24 mouse cellular contexts compared by ENCODE assay signal in genomic region chr15:10865109-10865508, GRCm38 (mm10).
"Had no signal": no experiment of that assay in that cellular context is flagged by ENCODE, and none has a peak within 500 bp of the region (broad histone marks: within the 10 kb centered on the region; RNA-seq: fewer than 3 reads in every experiment).

No protein-coding gene starts in this region.

- H3K4me2 ChIP-seq: intestine, embryonic 15.5 days; limb, embryonic 12.5 days; liver, embryonic 12.5 days; liver, embryonic 15.5 days; lung, embryonic 15.5 days; midbrain, embryonic 13.5 days had no signal

- H3K4me3 ChIP-seq: intestine, embryonic 15.5 days; layer of hippocampus, adult 2 months; left cerebral cortex, adult 2 months; limb, embryonic 12.5 days; liver, embryonic 12.5 days; liver, embryonic 15.5 days; lung, embryonic 15.5 days; megakaryocyte, embryonic 14.5 days; midbrain, embryonic 10.5 days; midbrain, embryonic 13.5 days; myocyte had no signal

- H3K27me3 ChIP-seq: intestine, embryonic 15.5 days; limb, embryonic 12.5 days; liver, embryonic 12.5 days; liver, embryonic 15.5 days; lung, embryonic 15.5 days; midbrain, embryonic 13.5 days had no signal

- ATAC-seq: intestine, embryonic 15.5 days; liver, embryonic 12.5 days; midbrain, embryonic 13.5 days; midbrain, embryonic 16.5 days had no signal

- H3K36me3 ChIP-seq: intestine, embryonic 15.5 days; limb, embryonic 12.5 days; liver, embryonic 12.5 days; liver, embryonic 15.5 days; lung, embryonic 15.5 days; midbrain, embryonic 10.5 days; midbrain, embryonic 13.5 days had no signal

- H3K27ac ChIP-seq: intestine, embryonic 15.5 days; layer of hippocampus, adult 2 months; left cerebral cortex, adult 2 months; liver, embryonic 12.5 days; liver, embryonic 15.5 days; lung, embryonic 15.5 days; midbrain, embryonic 10.5 days; midbrain, embryonic 13.5 days; stomach, postnatal 0 days had no signal

- DNase-seq: kidney, adult 11 months; kidney, adult 9 months; kidney, postnatal 14 days; layer of hippocampus, adult 9-11 months; liver; right cerebral cortex, adult 18-20 months; right cerebral cortex, postnatal 14 days; right cerebral cortex, postnatal 4 days; thymus, adult 2 months; thymus, postnatal 14 days; thymus, postnatal 4 days had no signal

- H3K9ac ChIP-seq: intestine, embryonic 15.5 days; limb, embryonic 12.5 days; liver, embryonic 12.5 days; liver, embryonic 15.5 days; lung, embryonic 15.5 days; midbrain, embryonic 13.5 days had no signal

- H3K4me1 ChIP-seq: intestine, embryonic 15.5 days; liver, embryonic 12.5 days; midbrain, embryonic 13.5 days had no signal

- H3K9me3 ChIP-seq: intestine, embryonic 15.5 days; limb, embryonic 12.5 days; liver, embryonic 12.5 days; liver, embryonic 15.5 days; lung, embryonic 15.5 days; megakaryocyte, embryonic 14.5 days; midbrain, embryonic 10.5 days; midbrain, embryonic 13.5 days had no signal
